Mouse (Mus musculus) G1E (cell line): ENCODE measurements around the gene Krtap1-5.

ENCODE experiments used
- CTCF ChIP-seq: IDR thresholded peaks from 2 replicates; pipeline ENCODE4 v1.5.1; 2012; ENCODE audit warnings: low read depth, low read length, inconsistent platforms, mixed read lengths
- GATA1 ChIP-seq: IDR thresholded peaks from 2 replicates; pipeline ENCODE4 v1.6.1; 2012; ENCODE audit warnings: borderline replicate concordance, low read length, inconsistent platforms, mixed read lengths
- GATA2 ChIP-seq: IDR thresholded peaks from 2 replicates; pipeline ENCODE4 v1.6.1; 2012; ENCODE audit warnings: low read depth, low read length, inconsistent platforms, borderline replicate concordance
- POLR2AphosphoS5 ChIP-seq: IDR thresholded peaks from 2 replicates; pipeline ENCODE4 v1.6.1; 2012; ENCODE audit warnings: low read depth, low read length, inconsistent platforms; ENCODE audit not compliant: insufficient replicate concordance
- TAL1 ChIP-seq: conservative IDR thresholded peaks from 2 replicates; pipeline ENCODE4 v1.6.1; 2012; ENCODE audit warnings: low read depth, low read length, inconsistent platforms, mixed read lengths

- no peak for TF ChIP-seq CTCF
- no peak for TF ChIP-seq GATA1
- TF ChIP-seq POLR2AphosphoS5: no peak
- TF ChIP-seq TAL1: no peak
- TF ChIP-seq GATA2: no peak
Observed at GRCm38 (mm10) chr11:99609126-99609525, 28.3 kb upstream of the Krtap1-5 start.
